Mouse (Mus musculus) lung, embryonic 14.5 days (tissue): ENCODE data around the gene Gpr55. TPM values are rescaled to one million over a fixed set of nuclear protein-coding genes. Genes with fewer than 3 reads are reported as not detected.

Experiments
- ATAC-seq: fragments of 200-750 bp; cut with Nextera tagmentation; 2 replicates; pipeline ENCODE4 v1.8.0; 2017; ENCODE audit warnings: mild to moderate bottlenecking, moderate TSS enrichment, moderate library complexity; ENCODE audit not compliant: insufficient read depth
- DNase-seq: peaks from one replicate; pipeline ENCODE4 v3.0.0-alpha.2; 2015
- H3K27ac ChIP-seq: fragments of 300-500 bp; sonication (generic); 2 replicates; pipeline ENCODE4 v1.5.1; 2014; ENCODE audit warnings: low read depth, mild to moderate bottlenecking, moderate library complexity
- H3K27me3 ChIP-seq: fragments of 300-500 bp; sonication (generic); 2 replicates; pipeline ENCODE4 v1.6.1; 2014; ENCODE audit warnings: low read length, control low read depth; ENCODE audit not compliant: insufficient read depth
- H3K36me3 ChIP-seq: fragments of 300-500 bp; sonication (generic); 2 replicates; pipeline ENCODE4 v1.6.1; 2014; ENCODE audit warnings: control low read depth; ENCODE audit not compliant: insufficient read depth
- H3K4me1 ChIP-seq: fragments of 300-500 bp; sonication (generic); 2 replicates; pipeline ENCODE4 v1.6.1; 2014; ENCODE audit warnings: antibody characterized with exemption, control low read depth; ENCODE audit not compliant: insufficient read depth
- H3K4me2 ChIP-seq: fragments of 300-500 bp; sonication (generic); 2 replicates; pipeline ENCODE4 v1.6.1; 2014; ENCODE audit warnings: mild to moderate bottlenecking
- H3K4me3 ChIP-seq: fragments of 300-500 bp; sonication (generic); 2 replicates; pipeline ENCODE4 v1.5.1; 2014; ENCODE audit warnings: low read depth, low read length
- H3K9ac ChIP-seq: fragments of 300-500 bp; sonication (generic); 2 replicates; pipeline ENCODE4 v1.6.1; 2014
- H3K9me3 ChIP-seq: fragments of 300-500 bp; sonication (generic); 2 replicates; pipeline ENCODE4 v1.6.1; 2016; ENCODE audit warnings: low read depth, low read length, control low read depth
- CTCF ChIP-seq: IDR thresholded peaks from 2 replicates; pipeline ENCODE4 v1.5.1; 2016; ENCODE audit warnings: antibody characterized with exemption, low read depth
- WGBS: fragments of 180-500 bp; shearing (Covaris S2); extraction: QIAGEN DNeasy Blood & Tissue Kit; methylation state at CpG from one replicate; pipeline ENCODE4 v1.1.7; 2014; 5-methylcytosine and 5-hydroxymethylcytosine counted together
- polyA plus RNA-seq: library from polyadenylated mRNA; unstranded; fragments of >200 nt; fragmentation: Nextera tagmentation; extraction: Ambion mirVana; gene quantifications from 2 replicates; pipeline ENCODE4 v1.2.1, GENCODE M21; 2014

Gpr55 gene
- polyA plus RNA-seq, 1 experiment from 2014 or later, result not detected

- peak; percentile 51 for TF ChIP-seq CTCF
- peak; percentile 77 for ATAC-seq
- H3K4me3 ChIP-seq, result peak overlapping the region; percentile 81
- peak; percentile 84 for DNase-seq
- peak overlapping the region; percentile 88 for H3K27ac ChIP-seq
- peaks cover 35% of the 10 kb centered on the region for H3K4me1 ChIP-seq
- peak overlapping the region; percentile 76 for H3K9ac ChIP-seq
- H3K9me3 ChIP-seq, result no peaks in the 10 kb centered on the region
- no peaks in the 10 kb centered on the region for H3K27me3 ChIP-seq
- 2% methylated on average over 15 of the region's 15 CpGs for WGBS
- peak overlapping the region; percentile 88 for H3K4me2 ChIP-seq
- H3K36me3 ChIP-seq, result no peaks in the 10 kb centered on the region
These were observed 65.4 kb downstream of the Gpr55 start for GRCm38 (mm10) chr1:85895391-85895837.

DNA sequence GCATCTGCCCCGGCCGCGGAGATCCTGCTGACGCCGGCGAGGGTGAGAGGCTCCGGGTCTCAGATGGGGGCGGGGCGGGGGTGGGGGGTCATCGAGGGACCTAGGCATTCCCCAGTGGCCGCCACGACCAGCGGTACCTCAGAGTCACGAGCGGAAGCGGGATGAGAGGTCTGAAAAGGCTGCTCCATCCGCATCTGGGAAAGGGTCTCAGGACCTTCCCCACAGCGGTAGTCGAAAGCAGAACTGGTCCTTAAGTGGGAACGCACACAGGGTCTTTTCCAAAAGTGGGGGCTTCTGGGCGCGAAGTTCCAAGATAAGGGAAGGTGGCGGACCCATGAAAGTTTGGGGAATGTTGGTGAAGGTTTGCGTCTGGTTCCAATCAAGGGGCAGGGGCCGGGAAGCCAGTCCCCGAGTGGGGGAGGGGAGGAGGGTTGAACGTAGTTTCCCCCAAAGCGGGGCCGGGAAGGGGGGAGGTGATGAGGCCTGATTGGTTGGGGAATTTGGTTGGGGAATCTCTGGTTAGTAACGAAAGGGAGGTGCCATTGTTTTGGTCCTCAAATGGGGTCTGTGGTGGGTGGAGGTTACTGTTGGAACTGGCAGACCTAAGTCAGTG lies 66.0 kb downstream of the Gpr55 start:
- H3K36me3 ChIP-seq, result no peaks in the 10 kb centered on the region
- peaks cover 35% of the 10 kb centered on the region for H3K4me1 ChIP-seq
- peak; percentile 76 for DNase-seq
- peak overlapping the region; percentile 88 for H3K4me2 ChIP-seq
- peak; percentile 33 for ATAC-seq
- peak overlapping the region; percentile 76 for H3K9ac ChIP-seq
- no peaks in the 10 kb centered on the region for H3K27me3 ChIP-seq
- peak overlapping the region; percentile 88 for H3K27ac ChIP-seq
- TF ChIP-seq CTCF, result no peak
- H3K9me3 ChIP-seq, result no peaks in the 10 kb centered on the region
- under 1% methylated on average over 30 of the region's 30 CpGs for WGBS
- H3K4me3 ChIP-seq, result peak overlapping the region; percentile 81

DNA sequence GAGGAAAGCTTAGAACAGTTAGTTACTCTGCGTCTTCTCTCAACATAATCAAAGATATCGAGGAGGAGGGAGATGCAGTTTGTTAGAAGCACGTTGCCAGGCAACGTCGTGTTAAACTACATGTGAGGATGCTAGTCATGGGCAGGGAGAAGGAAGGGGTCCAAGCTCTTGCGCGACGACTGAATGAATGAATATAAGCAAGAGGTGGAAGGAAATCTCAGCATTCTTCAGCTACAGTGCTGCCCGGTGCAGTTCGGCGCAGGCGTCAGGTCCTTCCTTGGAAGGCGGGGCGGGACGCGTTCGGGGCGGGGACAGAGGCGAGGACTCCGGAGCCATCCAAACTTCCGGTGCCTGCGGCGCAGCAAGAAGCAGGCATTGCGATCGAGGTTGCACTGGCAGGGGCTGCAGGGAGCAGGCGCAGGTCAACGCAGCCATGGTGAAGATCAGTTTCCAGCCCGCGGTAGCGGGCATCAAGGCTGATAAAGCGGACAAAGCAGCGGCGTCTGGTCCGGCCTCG lies 66.5 kb downstream of the Gpr55 start, which contains the start of gene Itm2c:
Itm2c (plus strand) TSS at position 51 of the 517 bp plus-strand sequence.
- H3K27ac ChIP-seq, result peak within 1 kb of the TSS; percentile 88
- no peaks in the 10 kb centered on the region for H3K27me3 ChIP-seq
- H3K4me2 ChIP-seq, result peak within 1 kb of the TSS; percentile 88
- TF ChIP-seq CTCF, result no peak
- H3K9ac ChIP-seq, result peak within 1 kb of the TSS; percentile 76
- ATAC-seq (peak; percentile 89), DNase-seq (peak; percentile 91)
- under 1% methylated on average over 35 of the region's 35 CpGs for WGBS
- no peaks in the 10 kb centered on the region for H3K36me3 ChIP-seq
- no peaks in the 10 kb centered on the region for H3K9me3 ChIP-seq
- H3K4me1 ChIP-seq, result peaks cover 32% of the 10 kb centered on the region
- H3K4me3 ChIP-seq, result peak within 1 kb of the TSS; percentile 81

Other genes with a start within 250 kb of the Gpr55 start
- gene A630001G21Rik, start 182.4 kb downstream of the Gpr55 start, polyA plus RNA-seq, result 1.4 and 1.8 TPM in 2 replicates
- 47.0 and 49.3 TPM in 2 replicates for gene Cab39, start 167.6 kb downstream of the Gpr55 start, polyA plus RNA-seq
- gene Itm2c, start 66.7 kb downstream of the Gpr55 start, polyA plus RNA-seq, result 99.5 and 107 TPM in 2 replicates
- gene 4933407L21Rik, start 32.5 kb downstream of the Gpr55 start, polyA plus RNA-seq, result not detected in 2 replicates
- not detected in 2 replicates for gene Spata3, start 55.8 kb upstream of the Gpr55 start, polyA plus RNA-seq
- gene 2810459M11Rik, start 84.9 kb upstream of the Gpr55 start, polyA plus RNA-seq, result 1.3 and 2.0 TPM in 2 replicates
- gene Psmd1, start 103.4 kb upstream of the Gpr55 start, polyA plus RNA-seq, result 196 and 200 TPM in 2 replicates
- gene Htr2b, start 151.0 kb upstream of the Gpr55 start, polyA plus RNA-seq, result 0.31 and 0.63 TPM in 2 replicates
- gene Gm21972, start 172.6 kb upstream of the Gpr55 start, polyA plus RNA-seq, result not detected in 2 replicates
- 22.3 and 28.2 TPM in 2 replicates for gene Armc9, start 193.8 kb upstream of the Gpr55 start, polyA plus RNA-seq